Mouse (Mus musculus) limb, embryonic 11.5 days (tissue): Measurements from ENCODE around the gene Ass1. TPM values are rescaled to one million over a fixed set of nuclear protein-coding genes. Genes with fewer than 3 reads are reported as not detected.

ENCODE experiments used
- ATAC-seq: fragments of 200-750 bp; cut with Nextera tagmentation; 2 replicates; pipeline ENCODE4 v1.8.0; 2017; ENCODE audit warnings: low read depth; ENCODE audit not compliant: insufficient number of reproducible peaks, low FRiP score, low TSS enrichment
- DNase-seq: peaks from one replicate; pipeline ENCODE4 v3.0.0-alpha.2; 2015; ENCODE audit warnings: low spot score
- H3K27ac ChIP-seq: fragments of 300-500 bp; sonication (generic); replicated peaks from 2 replicates; pipeline ENCODE4 v1.5.1; 2014; ENCODE audit warnings: low read depth, mild to moderate bottlenecking, low read length
- H3K27me3 ChIP-seq: fragments of 300-500 bp; sonication (generic); 2 replicates; pipeline ENCODE4 v1.6.1; 2014; ENCODE audit warnings: mild to moderate bottlenecking, low read length, mixed read lengths; ENCODE audit not compliant: control insufficient read depth, insufficient read depth
- H3K36me3 ChIP-seq: fragments of 300-500 bp; sonication (generic); 2 replicates; pipeline ENCODE4 v1.6.1; 2014; ENCODE audit warnings: mild to moderate bottlenecking, low read length, moderate library complexity, mixed read lengths; ENCODE audit not compliant: control insufficient read depth, insufficient read depth
- H3K4me1 ChIP-seq: fragments of 300-500 bp; sonication (generic); 2 replicates; pipeline ENCODE4 v1.6.1; 2014; ENCODE audit warnings: low read length, mixed read lengths; ENCODE audit not compliant: control insufficient read depth, insufficient read depth
- H3K4me2 ChIP-seq: fragments of 300-500 bp; sonication (generic); 2 replicates; pipeline ENCODE4 v1.6.1; 2014; ENCODE audit warnings: low read depth, mild to moderate bottlenecking, moderate library complexity; ENCODE audit not compliant: severe bottlenecking
- H3K4me3 ChIP-seq: fragments of 300-500 bp; sonication (generic); 2 replicates; pipeline ENCODE4 v1.5.1; 2014; ENCODE audit warnings: low read depth, low read length
- H3K9ac ChIP-seq: fragments of 300-500 bp; sonication (generic); 2 replicates; pipeline ENCODE4 v1.6.1; 2014; ENCODE audit warnings: mild to moderate bottlenecking, low read length
- H3K9me3 ChIP-seq: fragments of 300-500 bp; sonication (generic); 2 replicates; pipeline ENCODE4 v1.6.1; 2016; ENCODE audit warnings: low read length; ENCODE audit not compliant: control insufficient read depth
- WGBS: fragments of 180-500 bp; shearing (Covaris S2); extraction: QIAGEN DNeasy Blood & Tissue Kit; methylation state at CpG from one replicate; pipeline ENCODE4 v1.1.7; 2014; 5-methylcytosine and 5-hydroxymethylcytosine counted together
- polyA plus RNA-seq: library from polyadenylated mRNA; unstranded; fragments of >200 nt; fragmentation: Nextera tagmentation; extraction: Ambion mirVana; gene quantifications from 2 replicates; pipeline ENCODE4 v1.2.1, GENCODE M21; 2014

The Ass1 gene
- polyA plus RNA-seq, 1 experiment from 2014 or later = 5.8 TPM

DNA sequence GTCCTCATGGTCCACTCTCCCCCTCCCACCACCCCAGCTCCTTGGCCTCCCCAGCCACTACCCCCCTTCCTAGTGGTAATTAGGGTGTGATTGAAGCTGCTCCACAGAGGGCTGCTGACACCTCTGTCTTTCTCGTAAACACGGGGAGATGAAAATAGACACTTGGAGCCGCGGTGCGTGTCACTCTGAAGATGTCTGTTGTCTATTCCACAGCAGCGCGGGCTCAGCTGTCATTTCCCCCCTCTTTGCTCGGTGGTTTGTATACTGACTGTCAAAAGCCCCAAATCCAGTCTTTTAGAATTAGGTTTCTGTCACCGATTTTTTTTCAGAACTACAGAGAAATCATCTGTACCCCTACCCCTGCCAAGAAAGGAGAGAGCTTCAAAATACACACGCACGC lies 35.5 kb downstream of the Ass1 start:
- Histone ChIP-seq H3K4me1 (peaks cover 6% of the 10 kb centered on the region; the same call in 1 of the 2 replicates), H3K9ac (no peak overlapping the region), H3K9me3 (no peaks in the 10 kb centered on the region), H3K4me2 (no peak overlapping the region), H3K4me3 (no peak overlapping the region), H3K27me3 (no peaks in the 10 kb centered on the region), H3K36me3 (no peaks in the 10 kb centered on the region), H3K27ac (no peak overlapping the region)
- ATAC-seq (no peak), DNase-seq (no peak)
- WGBS = 44% methylated on average over 11 of the region's 11 CpGs

DNA sequence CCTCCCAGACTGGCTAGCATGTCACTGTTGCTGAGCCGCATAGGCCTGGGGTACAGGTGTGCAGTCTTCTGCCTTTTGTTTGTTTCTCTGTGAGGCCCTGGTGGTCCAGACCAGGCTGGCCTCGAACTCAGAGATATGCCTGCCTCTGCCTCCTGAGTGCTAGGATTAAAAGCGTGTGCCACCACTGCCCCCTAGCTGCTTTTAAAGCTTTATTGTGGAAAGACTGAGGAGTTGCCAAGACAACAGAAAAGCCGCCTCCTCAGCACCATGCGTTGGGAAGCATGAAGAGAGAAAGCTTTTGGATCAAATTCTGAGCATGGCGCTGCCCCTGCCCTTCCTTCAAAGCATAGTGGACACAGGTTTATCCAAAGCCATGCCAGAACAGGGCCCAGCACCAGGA lies 38.8 kb downstream of the Ass1 start:
- 92% methylated on average over 6 of the region's 6 CpGs for WGBS
- Histone ChIP-seq H3K27me3 (no peaks in the 10 kb centered on the region), H3K27ac (no peak overlapping the region), H3K9me3 (no peaks in the 10 kb centered on the region), H3K36me3 (no peaks in the 10 kb centered on the region), H3K4me1 (peaks cover 6% of the 10 kb centered on the region; the same call in 1 of the 2 replicates), H3K9ac (no peak overlapping the region), H3K4me2 (no peak overlapping the region), H3K4me3 (no peak overlapping the region)
- ATAC-seq = no peak
- DNase-seq = no peak

DNA sequence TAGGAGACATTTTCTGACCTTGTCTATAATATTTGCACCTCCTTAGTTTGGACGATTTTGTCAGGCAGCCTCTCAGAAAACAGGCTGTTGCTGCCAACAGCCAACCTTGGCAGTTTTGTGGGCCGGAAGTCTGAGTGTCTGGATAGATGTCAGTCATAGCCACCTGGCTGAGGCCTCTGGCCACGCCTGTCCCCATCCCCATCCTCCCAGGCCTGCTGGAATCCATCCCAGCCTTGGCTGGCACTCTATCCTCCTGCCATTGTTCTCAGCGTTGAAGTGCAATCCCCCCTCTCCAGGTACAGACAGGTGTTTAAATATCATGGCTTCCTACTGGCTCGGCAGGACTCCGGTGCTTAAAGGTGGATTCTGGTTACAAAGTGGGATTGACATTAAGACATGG lies 41.3 kb downstream of the Ass1 start:
- WGBS = 82% methylated on average over 6 of the region's 6 CpGs
- Histone ChIP-seq H3K27me3 (no peaks in the 10 kb centered on the region), H3K9ac (no peak overlapping the region), H3K27ac (no peak overlapping the region), H3K4me2 (no peak overlapping the region), H3K4me1 (0 out of 2 replicates have a peak, but pooled peaks cover 4% of the 10 kb centered on the region), H3K9me3 (no peaks in the 10 kb centered on the region; the same call in 1 of the 2 replicates), H3K4me3 (no peak overlapping the region), H3K36me3 (no peaks in the 10 kb centered on the region)
- no peak for ATAC-seq
- no peak for DNase-seq

DNA sequence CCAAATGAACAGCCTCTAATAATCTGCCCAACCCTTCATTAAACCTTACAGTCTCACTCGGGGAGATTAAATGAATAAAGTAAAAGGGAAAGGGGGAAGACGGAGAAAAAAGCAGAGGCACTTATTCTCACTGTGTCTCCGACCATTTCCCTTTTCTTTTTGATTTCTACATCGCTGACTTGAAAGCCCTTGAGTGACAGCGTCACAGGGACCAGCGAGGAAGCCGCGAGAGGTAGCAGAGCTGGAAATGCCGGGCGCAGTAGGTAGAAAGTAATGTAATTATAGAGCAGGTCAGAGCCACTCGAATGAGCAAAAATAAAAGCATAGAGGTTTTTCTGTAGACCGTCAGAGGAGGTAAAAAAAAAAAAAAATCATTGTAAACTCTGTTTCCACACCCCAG lies 46.5 kb downstream of the Ass1 start:
- H3K36me3 ChIP-seq = no peaks in the 10 kb centered on the region
- H3K9me3 ChIP-seq = no peaks in the 10 kb centered on the region; the same call in 1 of the 2 replicates
- no peak overlapping the region for H3K4me3 ChIP-seq
- 0 out of 2 replicates have a peak, but pooled peaks cover 4% of the 10 kb centered on the region for H3K4me1 ChIP-seq
- no peak overlapping the region for H3K27ac ChIP-seq
- no peaks in the 10 kb centered on the region for H3K27me3 ChIP-seq
- whole genome bisulfite sequencing = 73% methylated on average over 12 of the region's 12 CpGs
- H3K4me2 ChIP-seq = no peak overlapping the region
- no peak overlapping the region for H3K9ac ChIP-seq
- ATAC-seq = no peak
- DNase-seq = no peak

DNA sequence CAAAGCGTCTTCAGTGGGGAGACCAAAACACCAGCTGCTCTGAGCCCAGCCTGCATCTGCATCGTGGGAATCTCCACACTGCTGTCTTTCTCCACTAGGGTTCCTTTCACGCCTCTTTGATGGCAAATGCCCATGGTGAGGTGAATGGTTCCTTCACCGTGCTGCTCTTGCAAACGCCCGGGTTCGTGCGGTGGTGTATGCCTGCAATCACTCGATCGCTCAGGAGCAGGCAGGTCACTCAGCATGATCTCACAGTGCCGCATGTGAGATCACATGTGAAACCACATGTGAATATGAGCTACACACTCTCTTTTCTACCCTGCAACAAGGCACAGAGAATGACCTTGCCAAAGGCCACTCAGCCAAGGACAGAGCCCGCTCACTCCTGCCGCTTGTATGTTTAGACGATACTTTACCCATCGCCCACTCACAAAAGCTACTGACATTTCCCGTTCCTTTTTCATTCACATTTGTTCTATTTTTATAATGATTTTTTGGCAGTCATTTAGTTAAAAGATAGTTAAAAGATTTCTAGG lies 51.9 kb downstream of the Ass1 start:
- ATAC-seq (no peak), DNase-seq (no peak)
- Histone ChIP-seq H3K4me1 (no peaks in the 10 kb centered on the region), H3K36me3 (no peaks in the 10 kb centered on the region), H3K9me3 (no peaks in the 10 kb centered on the region), H3K27me3 (no peaks in the 10 kb centered on the region), H3K4me3 (no peak overlapping the region), H3K9ac (no peak overlapping the region), H3K4me2 (no peak overlapping the region), H3K27ac (no peak overlapping the region)
- WGBS = 80% methylated on average over 16 of the region's 16 CpGs

DNA sequence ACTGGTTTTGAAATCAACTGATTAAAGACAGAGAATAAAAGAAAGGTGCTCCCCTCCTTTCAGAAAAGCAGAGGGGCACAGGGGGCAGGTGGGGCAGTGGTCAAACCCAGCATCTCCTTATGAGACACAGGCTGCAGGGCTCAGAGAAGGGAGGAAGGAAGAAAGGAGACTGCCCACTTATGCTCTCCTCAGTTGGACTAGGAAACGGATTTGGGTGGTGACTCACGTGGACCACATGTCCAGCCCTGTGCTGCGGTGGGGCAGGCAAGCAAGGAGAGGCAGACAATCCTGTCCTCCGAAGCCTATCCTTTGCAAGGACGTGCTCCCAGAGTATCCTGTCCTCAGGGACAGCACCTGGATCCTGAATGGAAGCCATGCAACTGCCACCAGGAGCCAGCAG lies 54.6 kb downstream of the Ass1 start:
- H3K27ac ChIP-seq = no peak overlapping the region
- H3K9ac ChIP-seq = no peak overlapping the region
- 0 out of 2 replicates have a peak, but pooled peaks cover 6% of the 10 kb centered on the region for H3K4me1 ChIP-seq
- 80% methylated on average over 5 of the region's 5 CpGs for WGBS
- H3K4me3 ChIP-seq = no peak overlapping the region
- no peaks in the 10 kb centered on the region for H3K36me3 ChIP-seq
- H3K4me2 ChIP-seq = no peak overlapping the region
- ATAC-seq (no peak), DNase-seq (no peak)
- H3K9me3 ChIP-seq = no peaks in the 10 kb centered on the region
- H3K27me3 ChIP-seq = no peaks in the 10 kb centered on the region

DNA sequence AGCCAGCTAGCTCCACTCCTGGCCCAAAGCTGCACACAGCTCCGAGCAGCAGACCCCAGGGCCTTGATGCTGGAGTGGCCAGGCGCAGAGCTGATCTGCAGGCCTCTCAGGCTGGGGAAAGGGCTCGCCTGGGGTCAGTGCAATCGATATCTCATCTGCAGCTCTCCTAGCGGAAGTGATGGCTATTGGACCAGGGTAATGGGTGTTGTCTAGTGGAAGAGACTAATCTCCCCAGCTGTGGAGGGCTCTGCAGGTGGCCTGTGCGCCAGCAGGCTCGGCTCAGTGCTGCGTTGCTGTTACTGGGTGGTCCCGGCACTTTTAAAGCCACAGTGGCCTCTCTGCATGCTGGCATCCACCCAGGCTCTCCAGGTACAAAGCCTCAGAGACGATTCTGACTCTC lies 55.8 kb downstream of the Ass1 start:
- no peak overlapping the region for H3K4me3 ChIP-seq
- 0 out of 2 replicates have a peak, but pooled peaks cover 6% of the 10 kb centered on the region for H3K4me1 ChIP-seq
- H3K4me2 ChIP-seq = no peak overlapping the region
- DNase-seq = no peak
- no peak for ATAC-seq
- H3K9me3 ChIP-seq = no peaks in the 10 kb centered on the region
- WGBS = 28% methylated on average over 10 of the region's 10 CpGs
- H3K27me3 ChIP-seq = no peaks in the 10 kb centered on the region
- no peaks in the 10 kb centered on the region for H3K36me3 ChIP-seq
- H3K9ac ChIP-seq = no peak overlapping the region
- no peak overlapping the region for H3K27ac ChIP-seq

DNA sequence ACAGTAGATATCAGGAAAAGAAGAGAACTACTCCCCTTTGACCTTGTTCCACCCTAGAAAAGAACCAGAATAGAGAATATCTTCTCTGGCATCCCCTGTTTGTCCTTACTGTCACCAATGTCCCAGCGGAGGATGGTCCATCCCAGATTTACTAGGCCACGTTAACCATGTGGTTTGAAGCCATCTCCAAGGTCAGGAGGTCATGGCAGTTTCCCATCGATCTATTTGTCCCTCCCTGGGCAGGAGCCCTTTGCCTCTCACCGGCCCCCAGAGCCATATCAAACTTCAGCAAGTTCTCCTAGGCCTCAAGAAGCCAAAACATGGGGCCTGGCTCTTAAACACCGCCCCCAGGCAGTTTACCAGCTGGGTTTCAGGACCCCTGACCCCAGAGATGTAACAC lies 60.2 kb downstream of the Ass1 start:
- H3K27me3 ChIP-seq = no peaks in the 10 kb centered on the region
- no peak overlapping the region for H3K4me2 ChIP-seq
- 0 out of 2 replicates have a peak, but pooled peaks cover 6% of the 10 kb centered on the region for H3K4me1 ChIP-seq
- no peaks in the 10 kb centered on the region for H3K9me3 ChIP-seq
- no peaks in the 10 kb centered on the region for H3K36me3 ChIP-seq
- DNase-seq (no peak), ATAC-seq (no peak)
- H3K27ac ChIP-seq = no peak overlapping the region
- no peak overlapping the region for H3K4me3 ChIP-seq
- no peak overlapping the region for H3K9ac ChIP-seq
- 52% methylated on average over 5 of the region's 5 CpGs for WGBS

DNA sequence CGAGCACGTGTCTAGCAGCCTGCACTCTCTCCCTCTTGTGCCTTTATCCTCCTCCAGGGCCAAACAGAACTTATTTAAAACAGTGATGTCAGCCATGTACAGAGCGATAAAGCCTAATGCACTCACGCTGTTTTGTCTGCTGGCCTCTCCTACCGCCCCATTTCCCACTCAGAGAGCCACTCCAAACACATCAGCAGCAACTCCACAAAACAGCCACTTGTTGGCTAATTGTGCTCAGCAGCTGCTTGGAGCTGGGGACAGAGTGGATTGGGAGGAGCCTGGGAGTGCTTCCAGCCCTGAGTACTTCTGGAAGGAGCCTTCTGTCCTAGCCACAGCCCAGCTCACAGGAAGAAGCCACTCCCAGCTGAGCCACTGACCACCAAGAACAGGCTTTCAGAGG lies 67.0 kb downstream of the Ass1 start:
- Histone ChIP-seq H3K4me2 (no peak overlapping the region), H3K36me3 (no peaks in the 10 kb centered on the region), H3K9me3 (no peaks in the 10 kb centered on the region), H3K27ac (no peak overlapping the region), H3K4me3 (no peak overlapping the region), H3K9ac (no peak overlapping the region), H3K4me1 (no peaks in the 10 kb centered on the region), H3K27me3 (no peaks in the 10 kb centered on the region)
- ATAC-seq (no peak), DNase-seq (no peak)
- WGBS = 76% methylated on average over 5 of the region's 5 CpGs
